Mouse (Mus musculus) lung, embryonic 14.5 days (tissue): ENCODE measurements at regions not wholly inside any gene's neighbourhood (a gene's known extent, or its start where the extent isn't known, plus 50 kb on each side); places are given as distances from the start of the nearest gene placed in this dataset.
A peak's percentile ranks its signal among the peaks of the same experiment; 100 is the strongest.

ENCODE experiments used
- ATAC-seq: fragments of 200-750 bp; cut with Nextera tagmentation; 2 replicates; pipeline ENCODE4 v1.8.0; 2017; ENCODE audit warnings: mild to moderate bottlenecking, moderate TSS enrichment, moderate library complexity; ENCODE audit not compliant: insufficient read depth
- DNase-seq: peaks from one replicate; pipeline ENCODE4 v3.0.0-alpha.2; 2015
- H3K27ac ChIP-seq: fragments of 300-500 bp; sonication (generic); 2 replicates; pipeline ENCODE4 v1.5.1; 2014; ENCODE audit warnings: low read depth, mild to moderate bottlenecking, moderate library complexity
- H3K27me3 ChIP-seq: fragments of 300-500 bp; sonication (generic); 2 replicates; pipeline ENCODE4 v1.6.1; 2014; ENCODE audit warnings: low read length, control low read depth; ENCODE audit not compliant: insufficient read depth
- H3K36me3 ChIP-seq: fragments of 300-500 bp; sonication (generic); 2 replicates; pipeline ENCODE4 v1.6.1; 2014; ENCODE audit warnings: control low read depth; ENCODE audit not compliant: insufficient read depth
- H3K4me1 ChIP-seq: fragments of 300-500 bp; sonication (generic); 2 replicates; pipeline ENCODE4 v1.6.1; 2014; ENCODE audit warnings: antibody characterized with exemption, control low read depth; ENCODE audit not compliant: insufficient read depth
- H3K4me2 ChIP-seq: fragments of 300-500 bp; sonication (generic); 2 replicates; pipeline ENCODE4 v1.6.1; 2014; ENCODE audit warnings: mild to moderate bottlenecking
- H3K4me3 ChIP-seq: fragments of 300-500 bp; sonication (generic); 2 replicates; pipeline ENCODE4 v1.5.1; 2014; ENCODE audit warnings: low read depth, low read length
- H3K9ac ChIP-seq: fragments of 300-500 bp; sonication (generic); 2 replicates; pipeline ENCODE4 v1.6.1; 2014
- H3K9me3 ChIP-seq: fragments of 300-500 bp; sonication (generic); 2 replicates; pipeline ENCODE4 v1.6.1; 2016; ENCODE audit warnings: low read depth, low read length, control low read depth
- CTCF ChIP-seq: IDR thresholded peaks from 2 replicates; pipeline ENCODE4 v1.5.1; 2016; ENCODE audit warnings: antibody characterized with exemption, low read depth
- whole genome bisulfite sequencing: fragments of 180-500 bp; shearing (Covaris S2); extraction: QIAGEN DNeasy Blood & Tissue Kit; methylation state at CpG from one replicate; pipeline ENCODE4 v1.1.7; 2014; 5-methylcytosine and 5-hydroxymethylcytosine counted together

- Histone ChIP-seq H3K4me2 (no peak overlapping the region), H3K27ac (peak overlapping the region; percentile 55; the same call in 1 of the 2 replicates), H3K36me3 (no peaks in the 10 kb centered on the region), H3K27me3 (no peaks in the 10 kb centered on the region), H3K4me1 (no peaks in the 10 kb centered on the region), H3K4me3 (no peak overlapping the region), H3K9me3 (no peaks in the 10 kb centered on the region), H3K9ac (no peak overlapping the region)
- TF ChIP-seq CTCF: no peak
- ATAC-seq (peak; percentile 94), DNase-seq (peak; percentile 77)
- 34% methylated on average over 6 of the region's 6 CpGs for WGBS
Observed at GRCm38 (mm10) chr5:46488140-46488942, 630.9 kb upstream of the Lcorl start.

DNA sequence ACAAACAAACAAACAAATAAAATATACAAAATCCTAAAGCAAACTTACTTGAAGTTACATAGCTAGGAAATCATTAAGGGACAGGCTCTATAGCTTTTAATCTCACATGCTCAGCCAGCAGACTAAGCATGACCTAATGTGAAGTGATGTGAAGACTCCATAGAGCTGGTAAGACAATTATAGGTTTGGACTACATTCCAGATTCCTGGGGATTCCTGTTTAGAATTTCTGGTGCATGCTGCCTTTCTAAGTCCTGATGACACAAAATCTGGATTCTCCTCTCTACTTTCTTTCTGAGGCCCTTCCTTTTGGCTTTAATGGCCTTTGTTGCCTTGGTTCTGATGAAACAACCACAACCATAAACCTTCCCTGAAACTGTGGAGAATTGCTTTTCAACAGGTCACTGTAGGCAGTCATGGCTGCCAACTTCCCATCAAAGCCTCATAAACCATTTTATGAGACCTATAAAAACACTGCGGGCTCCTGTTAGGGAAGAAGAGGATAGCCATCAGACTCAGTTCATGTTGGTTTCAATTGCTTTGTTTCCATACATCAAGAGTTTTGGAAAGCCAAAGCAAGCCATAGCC, 629.4 kb upstream of the Lcorl start:
- Histone ChIP-seq H3K27ac (no peak overlapping the region), H3K4me2 (no peak overlapping the region), H3K27me3 (no peaks in the 10 kb centered on the region), H3K4me3 (no peak overlapping the region), H3K9me3 (no peaks in the 10 kb centered on the region), H3K4me1 (no peaks in the 10 kb centered on the region), H3K9ac (no peak overlapping the region), H3K36me3 (no peaks in the 10 kb centered on the region)
- ATAC-seq: no peak
- no peak for TF ChIP-seq CTCF
- DNase-seq: no peak
- 85% methylated on average over 1 of the region's 1 CpGs for WGBS

GRCm38 (mm10) chr5:46456356-46456755, 598.9 kb upstream of the Lcorl start:
- Histone ChIP-seq H3K27me3 (no peaks in the 10 kb centered on the region), H3K4me3 (no peak overlapping the region), H3K36me3 (no peaks in the 10 kb centered on the region), H3K9ac (no peak overlapping the region), H3K27ac (no peak overlapping the region), H3K4me2 (no peak overlapping the region), H3K4me1 (no peaks in the 10 kb centered on the region), H3K9me3 (no peaks in the 10 kb centered on the region)
- DNase-seq (no peak), ATAC-seq (no peak)
- 77% methylated on average over 3 of the region's 3 CpGs for WGBS
- no peak for TF ChIP-seq CTCF

- Histone ChIP-seq H3K4me3 (no peak overlapping the region), H3K4me1 (0 out of 2 replicates have a peak, but pooled peaks cover 3% of the 10 kb centered on the region), H3K27me3 (no peaks in the 10 kb centered on the region), H3K9ac (no peak overlapping the region), H3K4me2 (no peak overlapping the region), H3K27ac (no peak overlapping the region), H3K9me3 (no peaks in the 10 kb centered on the region), H3K36me3 (no peaks in the 10 kb centered on the region)
- WGBS: 55% methylated on average over 4 of the region's 4 CpGs
- DNase-seq: peak; percentile 34
- no peak for ATAC-seq
- TF ChIP-seq CTCF: no peak
Observed at GRCm38 (mm10) chr5:46448274-46448673, 590.9 kb upstream of the Lcorl start.

GRCm38 (mm10) chr5:46445844-46446243, 588.4 kb upstream of the Lcorl start:
- H3K27me3 ChIP-seq: no peaks in the 10 kb centered on the region
- TF ChIP-seq CTCF: no peak
- WGBS: 21% methylated on average over 3 of the region's 3 CpGs
- H3K9me3 ChIP-seq: no peaks in the 10 kb centered on the region
- H3K36me3 ChIP-seq: no peaks in the 10 kb centered on the region
- ATAC-seq: peak; percentile 83
- H3K4me2 ChIP-seq: peak overlapping the region; percentile 21
- H3K9ac ChIP-seq: no peak overlapping the region
- H3K27ac ChIP-seq: 0 out of 2 replicates have a peak overlapping the region, but pooled peaks have one; percentile 3
- 0 out of 2 replicates have a peak, but pooled peaks cover 3% of the 10 kb centered on the region for H3K4me1 ChIP-seq
- peak; percentile 70 for DNase-seq
- H3K4me3 ChIP-seq: no peak overlapping the region

DNA sequence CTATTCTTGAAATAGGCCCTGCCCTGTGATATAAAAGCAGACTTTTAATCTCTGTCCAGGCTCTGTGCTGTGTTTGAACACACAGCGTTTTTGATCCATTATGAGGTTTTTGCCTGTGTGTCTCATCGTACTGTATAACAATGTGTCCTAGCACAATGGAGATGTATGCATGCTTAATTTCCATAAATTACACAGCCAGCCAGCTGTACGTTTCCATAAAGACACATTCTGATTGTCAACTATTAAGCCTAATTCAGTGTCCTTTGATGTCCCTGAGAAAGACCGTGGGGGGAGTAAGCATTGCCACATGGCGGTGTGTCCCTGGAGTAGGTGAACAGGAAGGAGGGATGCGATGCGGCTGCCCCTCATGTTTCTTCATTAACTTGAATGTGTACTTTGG, 587.7 kb upstream of the Lcorl start:
- H3K27ac ChIP-seq: peak overlapping the region; percentile 44
- H3K4me3 ChIP-seq: no peak overlapping the region
- WGBS: 25% methylated on average over 7 of the region's 7 CpGs
- H3K36me3 ChIP-seq: no peaks in the 10 kb centered on the region
- H3K27me3 ChIP-seq: no peaks in the 10 kb centered on the region
- no peak for DNase-seq
- no peak for ATAC-seq
- H3K9ac ChIP-seq: no peak overlapping the region
- no peaks in the 10 kb centered on the region for H3K9me3 ChIP-seq
- H3K4me1 ChIP-seq: 0 out of 2 replicates have a peak, but pooled peaks cover 3% of the 10 kb centered on the region
- no peak for TF ChIP-seq CTCF
- peak overlapping the region; percentile 21 for H3K4me2 ChIP-seq

GRCm38 (mm10) chr5:46443805-46444340, 586.5 kb upstream of the Lcorl start:
- 10% methylated on average over 12 of the region's 12 CpGs for WGBS
- no peaks in the 10 kb centered on the region for H3K27me3 ChIP-seq
- H3K4me3 ChIP-seq: no peak overlapping the region
- no peaks in the 10 kb centered on the region for H3K36me3 ChIP-seq
- H3K4me1 ChIP-seq: 0 out of 2 replicates have a peak, but pooled peaks cover 3% of the 10 kb centered on the region
- TF ChIP-seq CTCF: peak; percentile 77
- H3K9me3 ChIP-seq: no peaks in the 10 kb centered on the region
- peak overlapping the region; percentile 43; the same call in 1 of the 2 replicates for H3K4me2 ChIP-seq
- ATAC-seq (no peak), DNase-seq (peak; percentile 85)
- no peak overlapping the region for H3K9ac ChIP-seq
- no peak overlapping the region for H3K27ac ChIP-seq
